Mouse (Mus musculus): Measurements from ENCODE around the gene Rasa4.
A peak's percentile ranks its signal among the peaks of the same experiment; 100 is the strongest.
"Not testable (repeated sequence)": the region's sequence is repeated elsewhere in the genome, so short reads cannot be mapped to it uniquely, and the experiment has no call there.

Gene Rasa4

GRCm38 (mm10) chr5:136066404-136067148 is 17.1 kb upstream of the Rasa4 start:
- not testable (repeated sequence) for DNase-seq (ENCODE audit: low spot score)

- no peak for DNase-seq (ENCODE audit: low spot score)
These were observed 14.3 kb upstream of the Rasa4 start for GRCm38 (mm10) chr5:136069411-136069810.

- DNase-seq (ENCODE audit: low spot score): no peak
These were observed 10.7 kb upstream of the Rasa4 start for GRCm38 (mm10) chr5:136073051-136073450.

- no peak for DNase-seq (ENCODE audit: low spot score)
These were observed 10.2 kb upstream of the Rasa4 start for GRCm38 (mm10) chr5:136073526-136073925.

GRCm38 (mm10) chr5:136075076-136075475 is 8.6 kb upstream of the Rasa4 start:
- DNase-seq (ENCODE audit: low spot score): no peak

- no peak for DNase-seq (ENCODE audit: low spot score)
These were observed 7.4 kb upstream of the Rasa4 start for GRCm38 (mm10) chr5:136076284-136076683.

GRCm38 (mm10) chr5:136077001-136077550 is 6.6 kb upstream of the Rasa4 start:
- DNase-seq (ENCODE audit: low spot score): no peak

- DNase-seq (ENCODE audit: low spot score): no peak
These were observed 5.6 kb upstream of the Rasa4 start for GRCm38 (mm10) chr5:136078136-136078535.

GRCm38 (mm10) chr5:136082345-136082744 is 1.4 kb upstream of the Rasa4 start:
- DNase-seq (ENCODE audit: low spot score): no peak

- no peak for DNase-seq (ENCODE audit: low spot score)
These were observed 597 bp downstream of the Rasa4 start for GRCm38 (mm10) chr5:136084144-136084881.

GRCm38 (mm10) chr5:136084891-136085651 is 1.4 kb downstream of the Rasa4 start:
- DNase-seq (ENCODE audit: low spot score): peak; percentile 73

GRCm38 (mm10) chr5:136086290-136086689 is 2.6 kb downstream of the Rasa4 start:
- DNase-seq (ENCODE audit: low spot score): no peak

GRCm38 (mm10) chr5:136088821-136089575 is 5.3 kb downstream of the Rasa4 start:
- DNase-seq (ENCODE audit: low spot score): peak; percentile 61

GRCm38 (mm10) chr5:136091927-136092326 is 8.2 kb downstream of the Rasa4 start:
- DNase-seq (ENCODE audit: low spot score): no peak

- no peak for DNase-seq (ENCODE audit: low spot score)
These were observed 10.7 kb downstream of the Rasa4 start for GRCm38 (mm10) chr5:136094249-136095010.

- DNase-seq (ENCODE audit: low spot score): no peak
These were observed 11.4 kb downstream of the Rasa4 start for GRCm38 (mm10) chr5:136095089-136095488.

- DNase-seq (ENCODE audit: low spot score): no peak
These were observed 14.8 kb downstream of the Rasa4 start for GRCm38 (mm10) chr5:136098536-136098935.

- peak; percentile 81 for DNase-seq (ENCODE audit: low spot score)
These were observed 18.5 kb downstream of the Rasa4 start for GRCm38 (mm10) chr5:136102099-136102820.

GRCm38 (mm10) chr5:136104511-136104910 is 20.8 kb downstream of the Rasa4 start:
- peak; percentile 85 for DNase-seq (ENCODE audit: low spot score)

- DNase-seq (ENCODE audit: low spot score): no peak
These were observed 24.8 kb downstream of the Rasa4 start for GRCm38 (mm10) chr5:136108486-136108885.
